Mouse (Mus musculus) cerebellum, adult 2 months (tissue): ENCODE results near the gene Dhx36.

ENCODE experiments used
- CTCF ChIP-seq: fragments of 200-500 bp; IDR thresholded peaks from 2 replicates; pipeline ENCODE4 v1.5.1; 2011; ENCODE audit warnings: low read depth, mild to moderate bottlenecking, control low read depth, low read length, moderate library complexity, borderline replicate concordance; ENCODE audit not compliant: insufficient read depth
- POLR2A ChIP-seq: fragments of 200-500 bp; IDR thresholded peaks from 2 replicates; pipeline ENCODE4 v1.6.1; 2011; ENCODE audit warnings: low read length, control low read depth, borderline replicate concordance; ENCODE audit not compliant: insufficient read depth

- TF ChIP-seq POLR2A: no peak
- TF ChIP-seq CTCF: no peak
These were observed 36.6 kb downstream of the Dhx36 start for GRCm38 (mm10) chr3:62470179-62470578.
